In genomic region chr5:13117236-13117635, GRCm38 (mm10) we compare ENCODE assay signal across 21 mouse cellular contexts. TPM values are rescaled to one million over a fixed set of nuclear protein-coding genes. Genes with fewer than 3 reads are reported as not detected.
"Had no signal": no experiment of that assay in that cellular context is flagged by ENCODE, and none has a peak within 500 bp of the region (broad histone marks: within the 10 kb centered on the region; RNA-seq: fewer than 3 reads in every experiment).

No protein-coding gene starts in this region.

- H3K27ac ChIP-seq: kidney, embryonic 15.5 days; left cerebral cortex, adult 2 months; liver, embryonic 13.5 days; stomach, embryonic 15.5 days had no signal

- H3K4me2 ChIP-seq: kidney, embryonic 15.5 days; liver, embryonic 13.5 days; midbrain, embryonic 11.5 days; stomach, embryonic 15.5 days had no signal

- H3K9ac ChIP-seq: kidney, embryonic 15.5 days; liver, embryonic 13.5 days; stomach, embryonic 15.5 days had no signal

- H3K36me3 ChIP-seq: kidney, embryonic 15.5 days; liver, embryonic 13.5 days; stomach, embryonic 15.5 days had no signal

- H3K9me3 ChIP-seq: kidney, embryonic 15.5 days; liver, embryonic 13.5 days; stomach, embryonic 15.5 days had no signal

- H3K27me3 ChIP-seq: kidney, embryonic 15.5 days; liver, embryonic 13.5 days; stomach, embryonic 15.5 days had no signal

- H3K4me1 ChIP-seq: kidney, embryonic 15.5 days; liver, embryonic 13.5 days; stomach, embryonic 15.5 days had no signal

- H3K4me3 ChIP-seq: kidney, embryonic 15.5 days; left cerebral cortex, adult 2 months; liver, embryonic 13.5 days; stomach, embryonic 15.5 days had no signal

- DNase-seq: kidney, adult 11 months; kidney, adult 8-10 months; kidney, postnatal 10 days; kidney, postnatal 36 days; layer of hippocampus, postnatal 36 days; liver, embryonic 13.5 days; lung, adult 2 months; lung, postnatal 14 days; lung, postnatal 4 days; midbrain, embryonic 14.5 days; right cerebral cortex, adult 18-20 months; right cerebral cortex, postnatal 14 days; right cerebral cortex, postnatal 4 days; thymus, postnatal 25 days had no signal

RNA-seq across cellular contexts. Expression of gene Sema3a, which starts 8.0 kb away (rescaled TPM):
- total RNA-seq: megakaryocyte progenitor cell, adult 5-6 weeks; megakaryocyte-erythroid progenitor cell, adult 5-6 weeks; neutrophil, adult 5-6 weeks had no signal
